Mouse (Mus musculus) heart, embryonic 13.5 days (tissue): ENCODE results near the gene 4931428F04Rik. TPM values are rescaled to one million over a fixed set of nuclear protein-coding genes. Genes with fewer than 3 reads are reported as not detected.

Experiments used
- ATAC-seq: fragments of 200-750 bp; cut with Nextera tagmentation; 2 replicates; pipeline ENCODE4 v1.8.0; 2017; ENCODE audit warnings: moderate TSS enrichment; ENCODE audit not compliant: insufficient number of reproducible peaks, low FRiP score, low TSS enrichment; ENCODE audit errors: extremely low read depth
- H3K27ac ChIP-seq: fragments of 300-500 bp; sonication (generic); replicated peaks from 2 replicates; pipeline ENCODE4 v1.5.1; 2015; ENCODE audit warnings: moderate library complexity, mild to moderate bottlenecking, inconsistent platforms
- H3K27me3 ChIP-seq: fragments of 300-500 bp; sonication (generic); replicated peaks from 2 replicates; pipeline ENCODE4 v1.6.1; 2015; ENCODE audit warnings: mild to moderate bottlenecking, inconsistent platforms
- H3K36me3 ChIP-seq: fragments of 300-500 bp; sonication (generic); 2 replicates; pipeline ENCODE4 v1.6.1; 2015; ENCODE audit warnings: mild to moderate bottlenecking, inconsistent platforms
- H3K4me1 ChIP-seq: fragments of 300-500 bp; sonication (generic); 2 replicates; pipeline ENCODE4 v1.6.1; 2015; ENCODE audit warnings: inconsistent platforms
- H3K4me2 ChIP-seq: fragments of 300-500 bp; sonication (generic); 2 replicates; pipeline ENCODE4 v1.6.1; 2015; ENCODE audit warnings: inconsistent platforms, mild to moderate bottlenecking, moderate library complexity
- H3K4me3 ChIP-seq: fragments of 300-500 bp; sonication (generic); 2 replicates; pipeline ENCODE4 v1.5.1; 2015; ENCODE audit warnings: moderate library complexity, mild to moderate bottlenecking, inconsistent platforms
- H3K9ac ChIP-seq: fragments of 300-500 bp; sonication (generic); 2 replicates; pipeline ENCODE4 v1.6.1; 2015; ENCODE audit warnings: inconsistent platforms, mild to moderate bottlenecking, moderate library complexity
- H3K9me3 ChIP-seq: fragments of 300-500 bp; sonication (generic); 2 replicates; pipeline ENCODE4 v1.6.1; 2016; ENCODE audit warnings: inconsistent platforms
- WGBS: fragments of 180-500 bp; shearing (Covaris S2); methylation state at CpG from one replicate; pipeline ENCODE4 v1.1.7; 2015; ENCODE audit warnings: mixed read lengths; 5-methylcytosine and 5-hydroxymethylcytosine counted together
- polyA plus RNA-seq: library from polyadenylated mRNA; unstranded; fragments of >200 nt; fragmentation: Nextera tagmentation; extraction: Ambion mirVana; gene quantifications from 2 replicates; pipeline ENCODE4 v1.2.1, GENCODE M21; 2015

The 4931428F04Rik gene
- polyA plus RNA-seq, 1 experiment from 2014 or later: 6.5 TPM

- peaks cover 41% of the 10 kb centered on the region for H3K4me1 ChIP-seq
- H3K4me2 ChIP-seq: peak overlapping the region; percentile 96
- H3K27ac ChIP-seq: no peak overlapping the region
- H3K36me3 ChIP-seq: no peaks in the 10 kb centered on the region
- no peak for ATAC-seq
- peak overlapping the region; percentile 60 for H3K4me3 ChIP-seq
- 4% methylated on average over 10 of the region's 10 CpGs for WGBS
- peak overlapping the region; percentile 74 for H3K9ac ChIP-seq
- 0 out of 2 replicates have a peak, but pooled peaks cover 6% of the 10 kb centered on the region for H3K9me3 ChIP-seq
- H3K27me3 ChIP-seq: peaks cover 90% of the 10 kb centered on the region
These were observed 20.6 kb downstream of the 4931428F04Rik start for GRCm38 (mm10) chr8:105269075-105269458.

- peak overlapping the region; percentile 96 for H3K4me2 ChIP-seq
- no peak overlapping the region for H3K27ac ChIP-seq
- H3K9ac ChIP-seq: peak overlapping the region; percentile 74
- 0 out of 2 replicates have a peak, but pooled peaks cover 6% of the 10 kb centered on the region for H3K9me3 ChIP-seq
- under 1% methylated on average over 65 of the region's 65 CpGs for WGBS
- H3K4me1 ChIP-seq: peaks cover 45% of the 10 kb centered on the region
- peaks cover 90% of the 10 kb centered on the region for H3K27me3 ChIP-seq
- H3K4me3 ChIP-seq: peak overlapping the region; percentile 60
- 0 out of 2 replicates have a peak, but pooled peaks have one; percentile 22 for ATAC-seq
- H3K36me3 ChIP-seq: no peaks in the 10 kb centered on the region
These were observed 21.2 kb downstream of the 4931428F04Rik start for GRCm38 (mm10) chr8:105268342-105269074.

DNA sequence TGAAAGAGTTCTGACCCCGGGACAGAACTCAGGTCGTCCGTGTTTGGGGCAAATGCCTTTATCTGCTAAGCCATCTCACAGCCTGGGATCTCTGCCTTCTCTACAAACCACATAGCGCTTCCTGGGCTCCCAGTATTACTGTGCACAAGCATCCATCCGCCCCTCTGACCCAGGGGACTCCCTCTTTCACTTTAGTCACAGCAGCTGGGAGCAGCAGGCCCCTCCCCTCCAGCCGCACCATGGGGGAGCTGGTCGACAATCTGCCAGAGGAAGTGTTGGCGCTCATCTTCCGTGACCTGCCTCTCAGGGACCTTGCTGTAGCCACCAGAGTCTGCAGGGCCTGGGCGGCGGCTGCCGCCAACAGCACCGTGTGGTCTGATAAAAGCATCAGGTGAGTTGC is 22.9 kb downstream of the 4931428F04Rik start:
- peaks cover 45% of the 10 kb centered on the region for H3K4me1 ChIP-seq

DNA sequence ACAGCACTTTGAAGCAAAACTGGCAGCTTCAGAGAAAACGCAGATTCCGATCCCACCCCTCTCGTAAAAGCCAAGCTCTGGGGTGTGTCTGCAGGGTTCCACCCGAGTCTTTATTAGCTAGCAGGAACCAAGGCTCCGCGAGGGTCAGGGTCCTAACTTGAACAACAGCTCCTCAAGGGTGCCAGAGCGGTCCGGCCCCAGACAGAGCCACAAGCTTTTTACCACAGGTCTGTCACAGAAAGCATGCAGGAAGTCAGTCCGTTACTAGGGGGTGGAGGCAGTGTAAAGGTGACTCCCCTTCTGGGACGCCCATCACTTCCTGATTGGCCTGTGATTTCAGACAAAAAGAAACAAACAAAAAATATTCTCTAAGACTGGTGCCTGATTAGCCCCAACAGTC is 24.5 kb downstream of the 4931428F04Rik start:
- Histone ChIP-seq H3K27ac (no peak overlapping the region), H3K4me1 (peaks cover 38% of the 10 kb centered on the region), H3K27me3 (peaks cover 85% of the 10 kb centered on the region), H3K9ac (peak overlapping the region; percentile 88), H3K9me3 (0 out of 2 replicates have a peak, but pooled peaks cover 6% of the 10 kb centered on the region), H3K4me2 (peak overlapping the region; percentile 96), H3K4me3 (peak overlapping the region; percentile 84), H3K36me3 (no peaks in the 10 kb centered on the region)
- WGBS: 15% methylated on average over 10 of the region's 10 CpGs
- ATAC-seq: no peak

More for the DNA sequence above, 22.9 kb downstream of the 4931428F04Rik start:
- Histone ChIP-seq H3K9me3 (0 out of 2 replicates have a peak, but pooled peaks cover 6% of the 10 kb centered on the region), H3K4me3 (no peak overlapping the region), H3K4me2 (no peak overlapping the region), H3K9ac (no peak overlapping the region), H3K27ac (no peak overlapping the region), H3K36me3 (no peaks in the 10 kb centered on the region), H3K27me3 (peaks cover 85% of the 10 kb centered on the region)
- WGBS: 39% methylated on average over 13 of the region's 13 CpGs
- ATAC-seq: no peak

- H3K27ac ChIP-seq: no peak within 1 kb of the TSS
- peaks cover 85% of the 10 kb centered on the region for H3K27me3 ChIP-seq
These were observed 25.4 kb downstream of the 4931428F04Rik start, which contains the start of the genes Tradd and Fbxl8 for GRCm38 (mm10) chr8:105264024-105264982. Tradd (minus strand) TSS chr8:105264609. Fbxl8 (plus strand) TSS chr8:105264648.

DNA sequence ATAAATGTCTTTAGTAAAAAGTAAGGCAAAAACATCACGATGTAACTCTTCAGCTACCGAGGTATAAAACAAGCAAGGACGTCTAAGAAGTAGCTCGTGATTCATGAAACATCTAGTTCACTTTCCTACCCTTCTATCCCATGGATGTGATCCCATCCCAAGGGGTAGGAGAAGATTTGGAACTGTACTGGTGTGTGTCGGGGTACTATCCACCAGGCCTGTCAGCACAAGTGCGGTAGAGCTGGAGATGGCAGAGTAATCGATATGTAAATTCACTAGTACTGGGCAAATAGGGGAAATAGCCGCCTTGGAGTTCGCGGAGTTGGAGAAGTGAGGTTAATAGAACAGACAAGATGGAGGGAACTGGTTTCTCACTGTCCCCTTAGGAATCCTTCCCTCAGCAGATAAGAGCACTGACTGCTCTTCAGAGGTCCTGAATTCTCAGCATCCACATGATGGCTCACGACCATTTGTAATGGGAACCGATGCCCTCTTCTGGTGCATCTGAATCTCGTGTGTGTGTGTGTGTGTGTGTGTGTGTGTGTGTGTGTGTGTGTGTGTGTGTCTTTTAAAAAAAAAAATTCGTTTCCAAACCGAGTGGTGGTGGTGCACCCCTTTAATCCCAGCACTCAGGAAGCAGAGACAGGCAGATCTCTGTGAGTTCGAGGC is 26.3 kb downstream of the 4931428F04Rik start:
- H3K4me2 ChIP-seq: peak overlapping the region; percentile 96
- 40% methylated on average over 16 of the region's 16 CpGs for WGBS
- H3K27ac ChIP-seq: no peak overlapping the region
- peak overlapping the region; percentile 84 for H3K4me3 ChIP-seq
- H3K9me3 ChIP-seq: 0 out of 2 replicates have a peak, but pooled peaks cover 6% of the 10 kb centered on the region
- peaks cover 39% of the 10 kb centered on the region for H3K4me1 ChIP-seq
- peak overlapping the region; percentile 88; the same call in 1 of the 2 replicates for H3K9ac ChIP-seq
- H3K27me3 ChIP-seq: peaks cover 85% of the 10 kb centered on the region
- no peaks in the 10 kb centered on the region for H3K36me3 ChIP-seq
- no peak for ATAC-seq

More at GRCm38 (mm10) chr8:105264024-105264982, 25.4 kb downstream of the 4931428F04Rik start, which contains the start of the genes Tradd and Fbxl8:
- Histone ChIP-seq H3K9me3 (0 out of 2 replicates have a peak, but pooled peaks cover 6% of the 10 kb centered on the region), H3K4me2 (peak within 1 kb of the TSS; percentile 96), H3K4me1 (peaks cover 39% of the 10 kb centered on the region), H3K4me3 (peak within 1 kb of the TSS; percentile 84), H3K36me3 (no peaks in the 10 kb centered on the region), H3K9ac (peak within 1 kb of the TSS; percentile 88)
- 1% methylated on average over 54 of the region's 54 CpGs for WGBS
- ATAC-seq: 0 out of 2 replicates have a peak, but pooled peaks have one; percentile 30

DNA sequence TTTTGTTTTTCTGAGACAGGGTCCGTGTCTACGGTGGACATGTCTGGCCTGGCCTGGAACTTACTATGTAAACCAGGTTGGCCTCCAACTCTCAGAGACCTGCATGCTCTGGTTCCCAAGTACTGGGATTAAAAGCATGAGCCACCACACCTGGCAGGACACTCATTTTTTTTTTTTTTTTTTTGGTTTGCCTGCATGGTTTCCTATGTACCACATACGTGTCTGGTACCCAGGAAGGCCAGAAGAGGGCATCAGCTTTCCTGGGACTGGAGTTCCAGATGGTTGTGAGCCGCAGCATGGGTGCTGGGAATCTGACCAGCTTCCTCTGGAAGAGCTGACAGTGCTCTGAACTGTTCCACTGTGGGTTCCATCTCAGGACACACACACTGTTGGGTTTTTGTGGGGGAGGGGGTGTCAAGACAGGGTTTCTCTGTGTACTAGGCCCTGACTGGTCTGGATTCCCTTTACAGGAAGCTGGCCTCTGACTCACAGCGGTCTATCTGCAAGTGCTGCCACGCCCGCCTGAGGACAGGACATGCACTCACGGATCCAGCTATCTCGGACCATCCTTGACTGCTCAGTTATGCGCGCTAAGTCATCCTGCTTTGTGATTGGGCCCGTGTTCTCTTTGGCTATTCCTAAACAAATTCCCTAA is 28.2 kb downstream of the 4931428F04Rik start:
- Histone ChIP-seq H3K9me3 (0 out of 2 replicates have a peak, but pooled peaks cover 5% of the 10 kb centered on the region), H3K9ac (no peak overlapping the region), H3K4me1 (peaks cover 33% of the 10 kb centered on the region), H3K27me3 (peaks cover 82% of the 10 kb centered on the region), H3K4me3 (no peak overlapping the region), H3K27ac (no peak overlapping the region), H3K4me2 (no peak overlapping the region), H3K36me3 (no peaks in the 10 kb centered on the region)
- no peak for ATAC-seq
- 78% methylated on average over 12 of the region's 12 CpGs for WGBS

- Histone ChIP-seq H3K4me1 (peaks cover 35% of the 10 kb centered on the region), H3K9ac (no peak overlapping the region; the same call in 1 of the 2 replicates), H3K27me3 (peaks cover 83% of the 10 kb centered on the region), H3K36me3 (no peaks in the 10 kb centered on the region), H3K4me2 (0 out of 2 replicates have a peak overlapping the region, but pooled peaks have one; percentile 86), H3K4me3 (no peak overlapping the region), H3K27ac (no peak overlapping the region), H3K9me3 (no peaks in the 10 kb centered on the region)
- ATAC-seq: no peak
- WGBS: 64% methylated on average over 7 of the region's 7 CpGs
These were observed 29.1 kb downstream of the 4931428F04Rik start for GRCm38 (mm10) chr8:105260371-105261099.

- Histone ChIP-seq H3K27me3 (peaks cover 79% of the 10 kb centered on the region), H3K36me3 (no peaks in the 10 kb centered on the region), H3K9me3 (no peaks in the 10 kb centered on the region), H3K9ac (peak overlapping the region; percentile 55), H3K4me1 (peaks cover 37% of the 10 kb centered on the region), H3K4me2 (peak overlapping the region; percentile 86), H3K4me3 (peak overlapping the region; percentile 55), H3K27ac (no peak overlapping the region)
- 3% methylated on average over 30 of the region's 30 CpGs for WGBS
- no peak for ATAC-seq
These were observed 29.8 kb downstream of the 4931428F04Rik start for GRCm38 (mm10) chr8:105259721-105260320.
